Mouse (Mus musculus): ENCODE results near the gene Ppm1l. TPM values are rescaled to one million over a fixed set of nuclear protein-coding genes. Genes with fewer than 3 reads are reported as not detected.

Gene Ppm1l
- polyA plus RNA-seq, 1 experiment from 2014 or later, result 26.0 TPM

DNA sequence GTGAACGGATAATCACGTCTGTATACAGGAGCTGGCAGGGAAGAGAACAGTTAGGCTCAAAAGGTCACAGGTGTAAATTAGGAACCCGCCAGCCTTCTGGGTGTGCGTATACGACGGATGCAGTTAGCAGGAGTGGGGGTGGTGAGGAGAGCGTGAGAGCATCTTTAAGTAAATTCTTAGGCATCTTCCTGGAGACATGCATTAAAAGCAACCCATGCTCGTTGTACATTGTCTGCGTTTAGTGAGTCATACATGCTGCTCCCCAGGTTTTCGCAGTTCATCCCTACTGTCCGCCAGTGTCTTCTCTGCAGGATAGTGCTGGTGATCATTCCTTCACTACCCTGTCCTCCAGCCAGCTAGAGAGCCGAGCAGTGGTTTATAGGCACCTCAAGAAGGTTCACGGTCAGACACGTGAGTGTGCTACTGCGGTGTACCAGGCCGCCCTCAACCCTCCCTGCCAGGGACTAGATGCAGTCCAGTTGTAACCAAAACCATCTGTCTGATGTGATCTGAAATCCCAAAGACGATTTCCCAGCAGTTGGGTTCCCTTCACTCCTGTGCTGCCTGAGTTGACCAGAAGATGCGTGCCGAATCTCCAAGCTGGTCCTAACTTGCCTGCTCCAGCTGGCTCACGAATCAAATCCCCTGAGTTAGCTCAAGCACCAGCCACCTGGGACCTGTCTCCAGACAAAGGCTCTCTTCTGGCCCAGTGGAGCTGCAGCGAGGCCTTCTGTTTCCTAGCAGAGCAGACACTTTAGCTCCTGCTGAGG, 203.3 kb downstream of the Ppm1l start:
- Histone ChIP-seq H3K27ac (no peak overlapping the region), H3K9me3 (no peaks in the 10 kb centered on the region), H3K4me3 (no peak overlapping the region), H3K4me1 (no peaks in the 10 kb centered on the region), H3K9ac (no peak overlapping the region), H3K27me3 (replicated peaks) (no peaks in the 10 kb centered on the region), H3K36me3 (replicated peaks) (no peaks in the 10 kb centered on the region), H3K4me2 (no peak overlapping the region)
- WGBS, result 70% methylated on average over 21 of the region's 21 CpGs
- 0 out of 2 replicates have a peak, but pooled peaks have one; percentile 21 for ATAC-seq (replicated peaks)

DNA sequence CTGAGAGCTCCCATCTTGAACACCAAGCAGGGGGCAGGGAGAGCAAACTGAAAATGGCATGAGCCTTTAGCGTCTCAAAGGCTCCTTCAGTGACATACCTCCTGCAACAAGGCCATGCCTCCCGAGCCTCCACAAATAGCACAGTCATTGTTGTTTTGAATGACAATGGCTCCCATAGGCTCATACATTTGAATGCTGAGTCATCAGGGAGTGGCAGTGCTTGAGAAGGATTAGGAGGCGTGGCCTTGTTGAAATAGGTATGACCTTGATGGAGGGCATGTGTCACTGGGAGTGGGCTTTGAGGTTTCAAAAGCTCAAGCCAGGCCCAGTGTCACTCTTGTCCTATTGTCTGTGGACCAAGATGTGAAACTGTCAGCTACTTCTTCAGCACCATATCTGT, 205.6 kb downstream of the Ppm1l start:
- Histone ChIP-seq H3K9me3 (no peaks in the 10 kb centered on the region), H3K4me2 (no peak overlapping the region), H3K27me3 (replicated peaks) (no peaks in the 10 kb centered on the region), H3K4me3 (no peak overlapping the region), H3K4me1 (no peaks in the 10 kb centered on the region), H3K36me3 (replicated peaks) (no peaks in the 10 kb centered on the region), H3K9ac (no peak overlapping the region), H3K27ac (no peak overlapping the region)
- ATAC-seq (replicated peaks), result no peak
- 77% methylated on average over 3 of the region's 3 CpGs for WGBS

DNA sequence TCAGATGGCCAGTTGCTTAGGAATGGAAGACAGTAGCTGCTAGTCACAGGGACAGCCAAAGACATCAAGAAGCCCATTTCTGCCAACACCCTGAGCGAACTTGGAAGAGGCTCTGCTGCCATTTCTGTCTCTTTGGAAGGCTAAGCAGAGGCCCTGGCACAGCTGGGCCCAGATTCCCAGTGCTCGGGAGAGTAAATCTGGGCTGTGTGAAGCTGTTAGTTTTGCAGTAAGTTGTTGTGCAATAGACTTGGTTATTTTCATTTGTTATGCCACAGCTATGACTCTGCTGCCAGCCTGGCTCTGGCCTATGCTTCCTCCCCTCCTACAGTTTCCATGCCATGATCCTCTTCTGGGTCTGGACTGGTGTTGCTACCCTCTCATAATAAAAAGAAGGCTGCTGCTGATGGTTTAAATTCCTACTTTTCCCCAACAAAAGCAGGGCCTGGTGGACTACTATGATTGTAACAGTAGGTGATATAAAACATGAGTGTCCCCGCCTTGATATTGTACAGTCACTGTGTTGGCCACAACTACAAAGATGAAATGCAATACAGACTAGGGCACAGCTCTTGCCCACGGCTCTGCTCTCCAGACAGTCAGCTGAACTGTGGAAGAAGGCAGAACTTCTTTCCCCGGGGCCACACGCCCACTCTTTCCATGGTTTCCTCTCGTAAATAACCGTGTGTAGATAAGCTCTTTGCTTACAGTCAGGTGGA, 207.9 kb downstream of the Ppm1l start:
- H3K9me3 ChIP-seq, result no peaks in the 10 kb centered on the region
- no peaks in the 10 kb centered on the region for H3K36me3 ChIP-seq (replicated peaks)
- no peak overlapping the region for H3K4me3 ChIP-seq
- H3K27ac ChIP-seq, result no peak overlapping the region
- no peak overlapping the region for H3K4me2 ChIP-seq
- H3K27me3 ChIP-seq (replicated peaks), result no peaks in the 10 kb centered on the region
- no peak for ATAC-seq (replicated peaks)
- no peaks in the 10 kb centered on the region for H3K4me1 ChIP-seq
- no peak overlapping the region for H3K9ac ChIP-seq
- 84% methylated on average over 8 of the region's 8 CpGs for WGBS

DNA sequence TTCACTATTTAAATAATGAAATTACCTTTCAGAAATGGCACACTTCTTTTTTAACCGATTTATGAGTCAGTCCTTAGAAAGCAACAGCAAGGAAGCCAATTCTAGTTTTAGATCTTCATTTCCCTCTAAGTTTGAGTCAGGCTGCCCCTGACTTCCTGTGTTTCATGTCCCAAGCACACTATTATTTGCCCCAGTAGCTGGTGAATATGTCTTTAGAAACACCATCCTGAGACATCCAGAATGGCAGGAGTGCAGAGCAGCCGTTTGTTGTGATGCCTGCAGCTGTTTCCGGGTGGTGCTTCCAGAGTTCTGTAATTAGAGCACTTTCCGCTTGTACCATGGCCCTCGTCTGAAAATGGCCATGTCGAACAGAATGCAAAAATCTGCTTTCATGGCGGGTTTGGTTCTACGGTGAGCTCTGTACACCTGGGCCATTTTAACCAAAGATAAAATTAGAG, 208.4 kb downstream of the Ppm1l start:
- H3K4me1 ChIP-seq, result no peaks in the 10 kb centered on the region
- WGBS, result 62% methylated on average over 8 of the region's 8 CpGs
- H3K4me3 ChIP-seq, result no peak overlapping the region
- H3K27ac ChIP-seq, result no peak overlapping the region
- H3K9ac ChIP-seq, result no peak overlapping the region
- ATAC-seq (replicated peaks), result no peak
- no peaks in the 10 kb centered on the region for H3K36me3 ChIP-seq (replicated peaks)
- no peaks in the 10 kb centered on the region for H3K27me3 ChIP-seq (replicated peaks)
- no peak overlapping the region for H3K4me2 ChIP-seq
- no peaks in the 10 kb centered on the region for H3K9me3 ChIP-seq

DNA sequence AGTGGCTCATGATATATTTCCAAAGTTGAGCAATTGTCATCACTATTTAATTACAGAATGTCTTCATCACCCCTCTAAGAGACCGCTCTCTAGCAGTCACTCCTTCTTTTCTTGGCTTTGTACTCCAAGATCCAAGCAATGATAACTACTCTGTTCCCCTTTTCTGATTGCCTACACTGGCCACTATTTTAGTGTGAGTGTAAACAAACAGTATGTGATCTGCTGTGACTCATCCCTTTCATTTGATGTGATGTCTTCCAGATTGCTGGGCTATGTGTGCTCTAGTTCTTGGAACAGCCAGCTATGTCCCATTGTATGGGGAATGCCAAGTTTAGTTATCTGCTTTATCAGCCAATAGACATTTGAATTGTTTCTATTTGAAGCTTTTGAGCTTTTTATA, 210.7 kb downstream of the Ppm1l start:
- ATAC-seq (replicated peaks), result no peak
- H3K9me3 ChIP-seq, result no peaks in the 10 kb centered on the region
- no peak overlapping the region for H3K9ac ChIP-seq
- H3K4me2 ChIP-seq, result no peak overlapping the region
- 0 out of 2 replicates have a peak, but pooled peaks cover 3% of the 10 kb centered on the region for H3K4me1 ChIP-seq
- H3K36me3 ChIP-seq (replicated peaks), result no peaks in the 10 kb centered on the region
- 100% methylated on average over 1 of the region's 1 CpGs for WGBS
- H3K4me3 ChIP-seq, result no peak overlapping the region
- H3K27ac ChIP-seq, result no peak overlapping the region
- H3K27me3 ChIP-seq (replicated peaks), result no peaks in the 10 kb centered on the region

DNA sequence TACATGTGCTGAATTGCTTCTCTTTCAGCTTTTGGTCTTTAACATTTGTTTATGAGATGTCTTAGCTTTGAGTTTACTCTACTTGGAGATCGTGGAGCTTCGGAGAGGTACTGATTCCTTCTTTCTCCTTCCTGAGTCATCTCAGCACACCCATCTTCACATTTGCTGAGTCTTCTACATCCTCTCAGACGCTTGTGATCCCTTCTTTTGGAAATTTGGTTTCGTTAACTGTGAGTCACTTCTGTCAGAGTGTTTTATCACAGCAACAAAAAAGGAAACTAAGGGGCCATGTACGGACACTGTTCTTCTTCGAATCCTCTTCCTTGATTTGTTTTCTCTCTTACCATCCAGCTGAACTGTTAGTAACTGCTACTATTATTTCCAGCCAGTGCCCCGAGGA, 212.9 kb downstream of the Ppm1l start:
- WGBS, result 81% methylated on average over 7 of the region's 7 CpGs
- Histone ChIP-seq H3K36me3 (replicated peaks) (no peaks in the 10 kb centered on the region), H3K4me2 (no peak overlapping the region), H3K4me3 (no peak overlapping the region), H3K4me1 (peaks cover 6% of the 10 kb centered on the region; the same call in 1 of the 2 replicates), H3K9me3 (no peaks in the 10 kb centered on the region), H3K27me3 (replicated peaks) (no peaks in the 10 kb centered on the region), H3K27ac (no peak overlapping the region), H3K9ac (no peak overlapping the region)
- ATAC-seq (replicated peaks), result no peak

DNA sequence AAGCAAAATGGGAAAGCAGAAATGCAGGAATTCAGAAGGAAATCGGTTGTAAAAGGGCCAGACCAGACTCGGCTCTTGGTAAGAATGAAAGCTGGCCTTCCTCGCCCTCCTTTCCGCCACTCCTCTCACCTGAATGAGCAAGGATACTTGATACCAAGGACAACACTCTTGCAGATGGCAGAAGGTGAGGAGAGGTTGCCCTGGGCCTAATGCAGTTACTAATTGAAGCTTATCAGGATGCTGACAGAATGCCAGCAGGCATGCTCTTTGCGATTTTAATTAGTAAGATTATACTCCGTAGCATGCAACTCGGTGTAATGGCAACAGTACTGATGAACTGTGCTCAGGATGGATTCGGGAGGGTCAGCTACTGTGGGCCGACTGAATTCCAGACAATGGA, 214.8 kb downstream of the Ppm1l start:
- ATAC-seq (replicated peaks), result no peak
- no peak overlapping the region for H3K4me2 ChIP-seq
- H3K4me1 ChIP-seq, result peaks cover 21% of the 10 kb centered on the region
- H3K9ac ChIP-seq, result no peak overlapping the region
- H3K27me3 ChIP-seq (replicated peaks), result no peaks in the 10 kb centered on the region
- no peaks in the 10 kb centered on the region for H3K36me3 ChIP-seq (replicated peaks)
- no peak overlapping the region for H3K27ac ChIP-seq
- no peak overlapping the region for H3K4me3 ChIP-seq
- no peaks in the 10 kb centered on the region for H3K9me3 ChIP-seq
- WGBS, result 70% methylated on average over 9 of the region's 9 CpGs

DNA sequence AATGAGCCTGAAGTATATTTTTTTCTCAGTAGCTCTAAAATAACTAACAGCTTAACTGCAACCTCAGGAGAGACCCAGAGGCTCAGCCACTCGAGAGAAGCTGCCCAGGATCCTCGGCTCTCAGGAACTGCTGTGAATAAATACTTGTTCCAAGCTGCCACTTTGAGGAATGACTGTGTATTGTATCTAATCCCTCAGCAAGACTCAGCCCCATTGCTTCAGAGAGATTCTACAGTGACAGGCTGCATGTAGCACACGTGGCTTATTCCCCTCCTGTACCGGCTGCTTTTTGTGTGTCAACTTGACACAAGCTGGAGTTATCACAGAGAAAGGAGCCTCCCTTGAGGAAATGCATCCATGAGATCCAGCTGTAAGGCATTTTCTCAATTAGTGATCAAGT, 216.0 kb downstream of the Ppm1l start:
- 43% methylated on average over 4 of the region's 4 CpGs for WGBS
- Histone ChIP-seq H3K4me3 (no peak overlapping the region), H3K9ac (no peak overlapping the region), H3K4me1 (peaks cover 31% of the 10 kb centered on the region), H3K27ac (no peak overlapping the region), H3K36me3 (replicated peaks) (no peaks in the 10 kb centered on the region), H3K9me3 (no peaks in the 10 kb centered on the region), H3K27me3 (replicated peaks) (no peaks in the 10 kb centered on the region), H3K4me2 (no peak overlapping the region)
- no peak for ATAC-seq (replicated peaks)

DNA sequence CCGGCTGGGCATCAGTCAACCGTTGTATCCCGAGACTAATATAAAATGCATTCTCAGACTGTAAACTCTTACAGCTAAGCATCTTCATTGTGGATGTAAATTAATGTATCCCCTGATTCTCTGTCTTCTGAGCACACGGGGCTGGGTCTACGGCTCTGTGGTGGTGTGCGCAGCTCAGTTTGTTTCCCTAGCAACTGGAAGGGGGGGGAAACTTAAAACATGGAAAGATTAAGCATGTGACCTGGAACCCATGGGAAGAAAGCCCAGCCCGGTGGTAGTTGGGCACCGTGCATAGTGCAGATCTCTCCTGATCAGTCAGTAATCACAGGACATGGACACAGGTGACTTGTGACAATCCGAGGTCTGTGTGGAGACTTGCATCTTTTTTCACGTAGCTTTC, 218.8 kb downstream of the Ppm1l start:
- Histone ChIP-seq H3K4me3 (no peak overlapping the region), H3K27me3 (replicated peaks) (no peaks in the 10 kb centered on the region), H3K4me2 (peak overlapping the region; percentile 24), H3K36me3 (replicated peaks) (no peaks in the 10 kb centered on the region), H3K27ac (peak overlapping the region; percentile 62), H3K9me3 (no peaks in the 10 kb centered on the region), H3K4me1 (peaks cover 41% of the 10 kb centered on the region), H3K9ac (no peak overlapping the region)
- WGBS, result 26% methylated on average over 10 of the region's 10 CpGs
- ATAC-seq (replicated peaks), result peak; percentile 78

DNA sequence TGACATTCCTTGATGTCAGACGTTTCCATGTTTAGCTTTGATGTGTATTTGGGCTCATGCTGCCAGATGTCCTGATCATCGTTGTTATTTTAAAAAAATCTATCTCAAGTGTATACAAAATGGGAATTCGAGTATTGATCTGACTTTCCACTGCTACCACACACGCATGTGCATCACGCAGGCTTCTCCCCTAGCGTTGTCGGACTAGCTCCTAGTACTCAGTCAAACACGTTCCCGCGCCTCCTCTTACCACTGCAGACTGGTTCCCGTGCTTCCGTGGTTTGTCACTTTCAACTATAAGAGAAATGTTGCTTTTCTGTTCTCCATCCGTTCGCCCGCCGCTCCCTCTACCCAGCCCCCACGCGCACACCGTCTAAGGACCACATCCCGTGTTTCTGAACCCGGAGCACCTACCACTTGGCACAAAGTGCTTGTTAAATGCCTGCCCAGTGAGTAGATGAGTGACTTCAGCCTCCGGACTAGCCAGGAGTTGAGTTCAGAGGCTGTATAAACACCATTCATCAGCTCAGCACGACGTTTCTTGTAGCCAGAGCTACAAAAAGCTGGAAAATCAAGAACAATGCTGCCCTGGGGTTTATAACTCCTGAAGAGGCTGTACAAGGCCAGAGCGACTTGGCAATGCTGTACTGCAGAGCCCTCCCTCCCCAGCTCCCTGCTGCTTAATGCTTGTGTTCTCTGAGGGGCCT, 219.4 kb downstream of the Ppm1l start:
- H3K36me3 ChIP-seq (replicated peaks), result no peaks in the 10 kb centered on the region
- peak; percentile 70 for ATAC-seq (replicated peaks)
- no peak overlapping the region for H3K4me3 ChIP-seq
- H3K27me3 ChIP-seq (replicated peaks), result no peaks in the 10 kb centered on the region
- peak overlapping the region; percentile 24 for H3K4me2 ChIP-seq
- H3K4me1 ChIP-seq, result peaks cover 41% of the 10 kb centered on the region
- H3K27ac ChIP-seq, result peak overlapping the region; percentile 62
- 30% methylated on average over 25 of the region's 25 CpGs for WGBS
- H3K9ac ChIP-seq, result no peak overlapping the region
- no peaks in the 10 kb centered on the region for H3K9me3 ChIP-seq

DNA sequence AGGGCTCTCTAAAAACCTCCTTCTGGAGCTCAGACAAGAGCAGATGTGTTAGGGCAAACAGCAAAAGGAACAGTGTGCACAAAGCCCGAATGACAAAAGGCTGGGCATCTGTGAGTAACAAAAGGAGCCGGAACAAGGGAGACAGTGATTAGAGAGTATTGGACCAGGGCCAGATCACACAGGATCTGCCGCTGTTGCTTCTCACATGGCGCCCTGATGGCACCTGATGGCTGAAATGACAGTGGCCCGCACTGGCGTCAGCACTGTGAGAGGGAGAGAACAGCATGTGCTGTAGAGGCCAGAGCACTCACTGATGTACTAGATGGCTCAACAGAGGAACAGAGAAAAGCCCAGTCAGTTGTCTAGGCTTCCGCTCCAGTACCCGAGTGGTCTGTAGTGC, 226.3 kb downstream of the Ppm1l start:
- Histone ChIP-seq H3K36me3 (replicated peaks) (no peaks in the 10 kb centered on the region), H3K27ac (no peak overlapping the region), H3K9me3 (no peaks in the 10 kb centered on the region), H3K27me3 (replicated peaks) (no peaks in the 10 kb centered on the region), H3K4me1 (peaks cover 14% of the 10 kb centered on the region), H3K4me3 (no peak overlapping the region), H3K9ac (no peak overlapping the region), H3K4me2 (no peak overlapping the region)
- 52% methylated on average over 8 of the region's 8 CpGs for whole genome bisulfite sequencing
- no peak; the same call in 1 of the 2 replicates for ATAC-seq (replicated peaks)

DNA sequence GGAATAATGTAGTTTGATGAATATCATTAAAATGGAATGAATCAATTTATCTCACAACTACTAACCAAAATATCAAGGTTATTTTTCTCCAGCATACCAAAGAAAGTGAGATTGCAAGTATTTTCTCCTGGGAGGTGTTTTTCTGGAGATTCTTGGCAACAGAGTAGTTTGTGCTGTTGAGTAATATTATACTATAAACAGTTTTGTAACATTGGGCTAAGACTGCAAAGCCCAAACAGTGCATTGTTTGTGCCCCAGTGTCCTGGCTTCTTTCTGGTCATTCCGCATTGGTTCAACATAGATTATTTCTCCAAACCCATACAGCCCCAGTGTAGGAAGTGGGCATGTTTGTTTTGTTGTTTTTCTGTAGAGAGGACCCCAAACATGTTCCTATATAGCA, 227.1 kb downstream of the Ppm1l start:
- Histone ChIP-seq H3K4me3 (no peak overlapping the region), H3K36me3 (replicated peaks) (no peaks in the 10 kb centered on the region), H3K9me3 (no peaks in the 10 kb centered on the region), H3K9ac (no peak overlapping the region), H3K4me2 (no peak overlapping the region), H3K4me1 (peaks cover 14% of the 10 kb centered on the region), H3K27me3 (replicated peaks) (no peaks in the 10 kb centered on the region), H3K27ac (no peak overlapping the region)
- 100% methylated on average over 1 of the region's 1 CpGs for WGBS
- no peak for ATAC-seq (replicated peaks)

Measured in midbrain, embryonic 15.5 days (tissue).